Mouse (Mus musculus) adipose tissue, adult 10 weeks (tissue): ENCODE measurements around the gene Ptgs2. TPM values are rescaled to one million over a fixed set of nuclear protein-coding genes. Genes with fewer than 3 reads are reported as not detected.

Experiments used
- polyA plus RNA-seq: library from polyadenylated mRNA; stranded (reverse); fragments of 350-450 nt; fragmentation: Illumina TruSeq; extraction: RNeasy Lipid Tissue Mini Kit (QIAGEN cat#74804); gene quantifications from one replicate; pipeline ENCODE4 v1.2.3, GENCODE M21; 2014; ENCODE audit warnings: low read depth, low replicate concordance

Ptgs2 gene
- polyA plus RNA-seq, result 2.7 TPM

GRCm38 (mm10) chr1:150099790-150100333 is at the start of gene Ptgs2:
Ptgs2 (plus strand) TSS chr1:150100031.

Other genes starting within 250 kb of the Ptgs2 start
- 11.5 TPM for gene Pla2g4a, start 138.7 kb upstream of the Ptgs2 start, polyA plus RNA-seq
- gene Pdc, start 219.4 kb downstream of the Ptgs2 start, polyA plus RNA-seq, result not detected